Mouse (Mus musculus) kidney, postnatal 0 days (tissue): ENCODE data around the gene Abhd12b. TPM values are rescaled to one million over a fixed set of nuclear protein-coding genes. Genes with fewer than 3 reads are reported as not detected.
A peak's percentile ranks its signal among the peaks of the same experiment; 100 is the strongest.

Experiments used
- ATAC-seq: fragments of 200-750 bp; cut with Nextera tagmentation; replicated peaks from 2 replicates; pipeline ENCODE4 v1.8.0; 2017; ENCODE audit warnings: low read depth, moderate number of reproducible peaks, moderate TSS enrichment, moderate library complexity; ENCODE audit not compliant: low FRiP score
- DNase-seq: peaks from one replicate; pipeline ENCODE4 v3.0.0-alpha.2; 2016; ENCODE audit warnings: low spot score
- H3K27ac ChIP-seq: fragments of 300-500 bp; sonication (generic); 2 replicates; pipeline ENCODE4 v1.5.1; 2014; ENCODE audit warnings: mild to moderate bottlenecking
- H3K27me3 ChIP-seq: fragments of 300-500 bp; sonication (generic); 2 replicates; pipeline ENCODE4 v1.6.1; 2014; ENCODE audit warnings: low read length, mixed read lengths; ENCODE audit not compliant: insufficient read depth
- H3K36me3 ChIP-seq: fragments of 300-500 bp; sonication (generic); 2 replicates; pipeline ENCODE4 v1.6.1; 2014; ENCODE audit warnings: low read length, mixed read lengths; ENCODE audit not compliant: insufficient read depth
- H3K4me1 ChIP-seq: fragments of 300-500 bp; sonication (generic); replicated peaks from 2 replicates; pipeline ENCODE4 v1.6.1; 2014; ENCODE audit warnings: antibody characterized with exemption, low read length, mixed read lengths; ENCODE audit not compliant: insufficient read depth
- H3K4me2 ChIP-seq: fragments of 300-500 bp; sonication (generic); 2 replicates; pipeline ENCODE4 v1.6.1; 2014; ENCODE audit warnings: mild to moderate bottlenecking, low read length, moderate library complexity, mixed read lengths
- H3K4me3 ChIP-seq: fragments of 300-500 bp; sonication (generic); replicated peaks from 2 replicates; pipeline ENCODE4 v1.5.1; 2014; ENCODE audit warnings: low read depth, low read length
- H3K9ac ChIP-seq: fragments of 300-500 bp; sonication (generic); 2 replicates; pipeline ENCODE4 v1.6.1; 2014; ENCODE audit warnings: low read depth, low read length
- H3K9me3 ChIP-seq: fragments of 300-500 bp; sonication (generic); replicated peaks from 2 replicates; pipeline ENCODE4 v1.6.1; 2016; ENCODE audit warnings: low read length, inconsistent platforms, mixed read lengths
- CTCF ChIP-seq: IDR thresholded peaks from 2 replicates; pipeline ENCODE4 v1.5.1; 2016; ENCODE audit warnings: antibody characterized with exemption, low read depth, mild to moderate bottlenecking, moderate library complexity
- WGBS: fragments of 180-500 bp; shearing (Covaris S2); extraction: QIAGEN DNeasy Blood & Tissue Kit; methylation state at CpG from one replicate; pipeline ENCODE4 v1.1.7; 2014; 5-methylcytosine and 5-hydroxymethylcytosine counted together
- polyA plus RNA-seq: library from polyadenylated mRNA; unstranded; fragments of >200 nt; fragmentation: Nextera tagmentation; extraction: Ambion mirVana; gene quantifications from 2 replicates; pipeline ENCODE4 v1.2.1, GENCODE M21; 2015

Gene Abhd12b
- polyA plus RNA-seq, 1 experiment from 2014 or later, result not detected

GRCm38 (mm10) chr12:70117146-70117545 lies 36.8 kb upstream of the Abhd12b start:
- Histone ChIP-seq H3K4me2 (no peak overlapping the region), H3K9me3 (no peaks in the 10 kb centered on the region), H3K4me1 (no peaks in the 10 kb centered on the region), H3K4me3 (no peak overlapping the region), H3K36me3 (no peaks in the 10 kb centered on the region), H3K27me3 (no peaks in the 10 kb centered on the region), H3K27ac (no peak overlapping the region), H3K9ac (no peak overlapping the region)
- WGBS, result 74% methylated on average over 10 of the region's 10 CpGs
- ATAC-seq (no peak), DNase-seq (no peak)
- TF ChIP-seq CTCF, result no peak

DNA sequence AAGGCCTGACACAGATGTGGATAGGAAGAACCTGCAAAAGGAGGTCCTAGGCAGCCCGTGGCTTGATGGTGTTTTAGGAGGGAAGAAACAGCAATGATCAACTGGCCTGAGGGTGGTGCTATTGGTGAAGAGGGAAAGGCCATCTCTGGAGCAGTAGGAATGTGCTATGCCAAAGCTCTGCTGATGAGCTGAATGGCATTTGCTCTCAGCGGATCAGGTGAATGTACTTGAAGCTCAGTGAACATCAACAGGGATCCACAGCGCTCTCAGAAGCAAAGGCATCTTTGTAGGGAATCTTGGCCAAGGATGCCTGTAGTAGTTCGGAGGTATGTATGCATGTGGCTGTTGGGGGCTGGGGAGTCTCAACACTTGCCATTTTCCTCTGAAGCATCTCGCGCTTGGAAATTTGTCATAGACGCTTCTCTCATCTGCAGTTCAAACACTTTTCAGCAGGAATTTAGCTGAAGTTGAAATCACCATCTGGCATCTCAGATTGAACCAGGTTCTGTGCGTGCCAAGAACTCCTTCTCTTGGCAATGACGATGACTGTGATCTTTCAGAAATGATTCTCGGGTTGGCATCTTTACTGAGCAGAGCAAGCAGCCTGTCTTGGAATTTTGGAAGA lies 35.1 kb upstream of the Abhd12b start:
- no peak for DNase-seq
- ATAC-seq, result no peak
- no peaks in the 10 kb centered on the region for H3K36me3 ChIP-seq
- H3K9me3 ChIP-seq, result no peaks in the 10 kb centered on the region
- no peak overlapping the region for H3K27ac ChIP-seq
- WGBS, result 93% methylated on average over 10 of the region's 10 CpGs
- H3K27me3 ChIP-seq, result no peaks in the 10 kb centered on the region
- H3K9ac ChIP-seq, result no peak overlapping the region
- H3K4me2 ChIP-seq, result no peak overlapping the region
- peak; percentile 20; the same call in 1 of the 2 replicates for TF ChIP-seq CTCF
- H3K4me3 ChIP-seq, result no peak overlapping the region
- H3K4me1 ChIP-seq, result no peaks in the 10 kb centered on the region

- H3K9ac ChIP-seq, result no peak overlapping the region
- no peak for TF ChIP-seq CTCF
- no peaks in the 10 kb centered on the region for H3K4me1 ChIP-seq
- no peaks in the 10 kb centered on the region for H3K9me3 ChIP-seq
- no peak overlapping the region for H3K4me2 ChIP-seq
- H3K4me3 ChIP-seq, result no peak overlapping the region
- 42% methylated on average over 2 of the region's 2 CpGs for WGBS
- no peaks in the 10 kb centered on the region for H3K27me3 ChIP-seq
- DNase-seq, result no peak
- ATAC-seq, result no peak
- no peaks in the 10 kb centered on the region for H3K36me3 ChIP-seq
- no peak overlapping the region for H3K27ac ChIP-seq
Observed at GRCm38 (mm10) chr12:70119552-70119951, 34.4 kb upstream of the Abhd12b start.

- H3K4me3 ChIP-seq, result no peak overlapping the region
- H3K9ac ChIP-seq, result no peak overlapping the region
- DNase-seq (no peak), ATAC-seq (no peak)
- no peaks in the 10 kb centered on the region for H3K9me3 ChIP-seq
- no peak for TF ChIP-seq CTCF
- no peaks in the 10 kb centered on the region for H3K36me3 ChIP-seq
- H3K27ac ChIP-seq, result no peak overlapping the region
- no peak overlapping the region for H3K4me2 ChIP-seq
- H3K4me1 ChIP-seq, result 0 out of 2 replicates have a peak, but pooled peaks cover 4% of the 10 kb centered on the region
- H3K27me3 ChIP-seq, result no peaks in the 10 kb centered on the region
- WGBS, result 77% methylated on average over 4 of the region's 4 CpGs
Observed at GRCm38 (mm10) chr12:70126626-70127025, 27.3 kb upstream of the Abhd12b start.

DNA sequence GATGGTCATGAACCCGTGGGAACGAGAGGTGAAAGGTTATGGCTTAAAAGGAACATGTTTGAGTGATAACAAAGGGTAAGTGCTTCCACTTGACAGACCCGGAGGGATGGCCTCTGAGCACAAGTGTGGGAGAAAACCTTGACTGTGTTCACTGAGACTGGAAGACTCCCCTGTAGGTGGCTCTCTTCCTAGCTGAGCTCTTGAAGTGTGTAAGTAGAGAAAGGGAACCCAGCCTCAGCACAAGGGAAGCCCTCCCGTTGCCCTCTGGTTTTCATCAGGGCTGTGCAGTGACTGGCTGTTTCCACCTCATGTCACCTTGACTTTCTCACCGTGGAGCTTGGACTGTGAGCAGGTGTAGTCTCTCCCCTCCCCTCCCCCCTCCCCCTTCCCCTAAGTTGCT lies 24.8 kb upstream of the Abhd12b start:
- no peak overlapping the region for H3K4me3 ChIP-seq
- TF ChIP-seq CTCF, result peak; percentile 51; the same call in 1 of the 2 replicates
- ATAC-seq, result peak; percentile 17; the same call in 1 of the 2 replicates
- 47% methylated on average over 5 of the region's 5 CpGs for WGBS
- H3K4me1 ChIP-seq, result 0 out of 2 replicates have a peak, but pooled peaks cover 4% of the 10 kb centered on the region
- H3K36me3 ChIP-seq, result no peaks in the 10 kb centered on the region
- no peaks in the 10 kb centered on the region for H3K27me3 ChIP-seq
- no peak overlapping the region for H3K27ac ChIP-seq
- DNase-seq, result no peak
- H3K9ac ChIP-seq, result no peak overlapping the region
- H3K4me2 ChIP-seq, result no peak overlapping the region
- no peaks in the 10 kb centered on the region for H3K9me3 ChIP-seq

- Histone ChIP-seq H3K4me1 (0 out of 2 replicates have a peak, but pooled peaks cover 4% of the 10 kb centered on the region), H3K9ac (peak overlapping the region; percentile 49; the same call in 1 of the 2 replicates), H3K4me3 (0 out of 2 replicates have a peak overlapping the region, but pooled peaks have one; percentile 14), H3K9me3 (no peaks in the 10 kb centered on the region), H3K4me2 (peak overlapping the region; percentile 48), H3K27me3 (no peaks in the 10 kb centered on the region), H3K36me3 (no peaks in the 10 kb centered on the region), H3K27ac (no peak overlapping the region)
- no peak for TF ChIP-seq CTCF
- ATAC-seq (no peak), DNase-seq (no peak)
- 46% methylated on average over 20 of the region's 20 CpGs for WGBS
Observed at GRCm38 (mm10) chr12:70131042-70131675, 22.8 kb upstream of the Abhd12b start.
